Mouse (Mus musculus): ENCODE results near the gene Ddit4. TPM values are rescaled to one million over a fixed set of nuclear protein-coding genes. Genes with fewer than 3 reads are reported as not detected.

The Ddit4 gene
- polyA plus RNA-seq, 1 experiment from 2014 or later: 32.7 TPM

DNA sequence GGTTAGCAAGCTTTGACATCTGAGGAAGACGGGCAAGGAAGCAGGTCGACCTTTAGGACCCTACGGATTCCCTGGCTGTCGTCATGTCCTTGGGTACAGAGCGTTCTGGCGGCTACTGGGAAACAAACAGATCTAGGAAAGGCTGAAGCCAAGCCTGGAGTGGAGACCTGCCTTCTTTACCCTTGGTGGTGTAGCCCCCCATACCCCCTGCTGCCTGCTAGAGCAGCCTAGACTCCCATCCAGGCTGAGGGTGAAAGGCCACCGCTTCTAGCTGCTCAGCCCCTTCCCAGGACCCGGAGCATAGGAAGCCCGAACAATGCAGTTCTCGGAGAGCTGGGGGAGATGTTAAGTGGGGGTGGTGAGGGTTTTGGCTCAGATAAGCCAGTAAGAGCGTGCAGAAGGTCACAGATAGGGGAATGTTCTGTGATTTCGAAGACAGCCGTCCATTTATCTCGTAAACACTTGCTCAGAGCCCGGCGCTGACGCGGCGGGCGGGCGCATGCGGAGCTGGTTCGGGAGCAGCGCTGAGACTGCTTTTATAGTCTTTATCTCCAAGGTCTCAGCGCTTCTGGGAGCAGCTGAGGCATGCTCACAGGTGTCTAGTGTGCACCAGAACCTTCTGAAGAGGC is 18.3 kb upstream of the Ddit4 start:
- no peaks in the 10 kb centered on the region for H3K36me3 ChIP-seq (replicated peaks)
- H3K27ac ChIP-seq: peak overlapping the region; percentile 96
- H3K4me1 ChIP-seq: peaks cover 62% of the 10 kb centered on the region
- peak overlapping the region; percentile 66 for H3K4me3 ChIP-seq
- peaks cover 15% of the 10 kb centered on the region; the same call in 1 of the 2 replicates for H3K27me3 ChIP-seq (ENCODE audit: poor library complexity, severe bottlenecking)
- under 1% methylated on average over 25 of the region's 25 CpGs for WGBS
- DNase-seq (ENCODE audit: extremely low spot score, low spot score): peak; percentile 69
- no peaks in the 10 kb centered on the region; the same call in 1 of the 2 replicates for H3K9me3 ChIP-seq

DNA sequence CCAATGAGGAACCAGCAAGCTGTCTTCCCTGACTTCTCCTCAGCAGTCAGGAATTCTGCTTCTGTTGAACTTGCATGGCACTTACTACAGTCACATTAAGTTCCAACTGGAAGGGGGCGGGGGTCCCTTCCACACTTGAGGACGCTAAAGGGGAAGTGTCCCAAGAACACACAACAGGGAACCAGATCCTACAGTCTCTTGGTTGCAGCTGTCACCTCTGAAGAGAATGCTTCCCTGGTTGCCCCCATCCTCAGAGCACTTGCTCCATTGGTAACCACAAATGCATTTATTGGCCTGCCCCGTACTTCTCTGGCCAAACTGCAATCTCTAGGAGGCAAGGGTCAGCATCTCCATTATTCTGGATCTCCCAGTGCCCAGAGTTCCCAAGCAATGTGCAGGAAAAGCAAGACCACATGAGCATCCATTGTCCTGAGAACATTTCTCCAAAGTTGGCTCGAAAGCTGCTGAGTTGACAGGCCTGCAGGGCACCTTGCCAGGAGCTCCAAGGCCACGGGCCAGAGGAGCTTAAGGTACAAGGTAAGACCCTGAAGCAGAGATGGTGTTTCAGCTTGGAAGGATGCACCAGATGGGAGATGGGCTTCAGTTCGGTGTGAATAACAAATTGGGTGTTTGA is 15.8 kb upstream of the Ddit4 start:
- DNase-seq (ENCODE audit: extremely low spot score, low spot score): no peak
- 90% methylated on average over 6 of the region's 6 CpGs for WGBS
- no peak overlapping the region for H3K27ac ChIP-seq

GRCm38 (mm10) chr10:59966743-59967142 is 15.1 kb upstream of the Ddit4 start:
- Histone ChIP-seq H3K9me3 (no peaks in the 10 kb centered on the region; the same call in 1 of the 2 replicates), H3K27ac (peak overlapping the region; percentile 91; the same call in 1 of the 2 replicates), H3K4me1 (peaks cover 55% of the 10 kb centered on the region), H3K36me3 (replicated peaks) (no peaks in the 10 kb centered on the region), H3K4me3 (no peak overlapping the region), H3K27me3 (ENCODE audit: poor library complexity, severe bottlenecking) (peaks cover 12% of the 10 kb centered on the region; the same call in 1 of the 2 replicates)
- WGBS: 90% methylated on average over 6 of the region's 6 CpGs
- DNase-seq (ENCODE audit: extremely low spot score, low spot score): no peak

More for the DNA sequence above, 15.8 kb upstream of the Ddit4 start:
- no peaks in the 10 kb centered on the region; the same call in 1 of the 2 replicates for H3K9me3 ChIP-seq
- peaks cover 59% of the 10 kb centered on the region for H3K4me1 ChIP-seq
- H3K36me3 ChIP-seq (replicated peaks): no peaks in the 10 kb centered on the region
- peaks cover 15% of the 10 kb centered on the region; the same call in 1 of the 2 replicates for H3K27me3 ChIP-seq (ENCODE audit: poor library complexity, severe bottlenecking)
- no peak overlapping the region for H3K4me3 ChIP-seq

GRCm38 (mm10) chr10:59965788-59966187 is 14.2 kb upstream of the Ddit4 start:
- Histone ChIP-seq H3K36me3 (replicated peaks) (no peaks in the 10 kb centered on the region), H3K27ac (peak overlapping the region; percentile 91), H3K4me3 (peak overlapping the region; percentile 43; the same call in 1 of the 2 replicates), H3K9me3 (no peaks in the 10 kb centered on the region; the same call in 1 of the 2 replicates), H3K27me3 (ENCODE audit: poor library complexity, severe bottlenecking) (peaks cover 3% of the 10 kb centered on the region; the same call in 1 of the 2 replicates), H3K4me1 (peaks cover 58% of the 10 kb centered on the region)
- 79% methylated on average over 8 of the region's 8 CpGs for WGBS
- DNase-seq (ENCODE audit: extremely low spot score, low spot score): no peak

GRCm38 (mm10) chr10:59965362-59965695 is 13.7 kb upstream of the Ddit4 start:
- Histone ChIP-seq H3K4me1 (peaks cover 54% of the 10 kb centered on the region), H3K27me3 (ENCODE audit: poor library complexity, severe bottlenecking) (no peaks in the 10 kb centered on the region), H3K4me3 (peak overlapping the region; percentile 43), H3K27ac (peak overlapping the region; percentile 91), H3K36me3 (replicated peaks) (no peaks in the 10 kb centered on the region), H3K9me3 (no peaks in the 10 kb centered on the region; the same call in 1 of the 2 replicates)
- DNase-seq (ENCODE audit: extremely low spot score, low spot score): no peak
- 34% methylated on average over 9 of the region's 9 CpGs for WGBS

GRCm38 (mm10) chr10:59964504-59965361 is 13.1 kb upstream of the Ddit4 start:
- H3K27me3 ChIP-seq (ENCODE audit: poor library complexity, severe bottlenecking): no peaks in the 10 kb centered on the region
- no peaks in the 10 kb centered on the region for H3K36me3 ChIP-seq (replicated peaks)
- H3K4me1 ChIP-seq: peaks cover 48% of the 10 kb centered on the region
- WGBS: 4% methylated on average over 22 of the region's 23 CpGs
- no peaks in the 10 kb centered on the region; the same call in 1 of the 2 replicates for H3K9me3 ChIP-seq
- peak overlapping the region; percentile 43 for H3K4me3 ChIP-seq
- peak; percentile 73 for DNase-seq (ENCODE audit: extremely low spot score, low spot score)
- peak overlapping the region; percentile 91 for H3K27ac ChIP-seq

DNA sequence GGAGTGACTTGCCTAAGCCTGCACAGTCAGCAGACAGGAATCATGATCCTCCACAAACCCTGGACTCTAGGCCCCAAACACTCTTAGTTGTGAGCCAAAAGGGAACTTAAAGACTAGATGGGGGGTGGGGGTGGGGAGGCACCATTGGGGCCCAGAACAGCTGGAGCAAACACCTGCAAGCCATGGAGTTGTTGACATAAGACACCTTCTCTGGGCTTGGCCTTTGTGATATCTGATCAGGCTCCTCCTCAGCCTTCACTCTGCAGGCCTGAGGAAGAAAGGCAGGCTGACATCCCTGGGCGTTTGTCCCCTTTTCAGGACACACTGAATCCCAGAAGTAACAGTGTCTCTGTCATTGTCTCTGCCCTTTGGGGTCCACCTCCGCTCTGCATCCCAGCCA is 12.0 kb upstream of the Ddit4 start:
- no peak for DNase-seq (ENCODE audit: extremely low spot score, low spot score)
- H3K4me3 ChIP-seq: no peak overlapping the region

GRCm38 (mm10) chr10:59959517-59959916 is 7.9 kb upstream of the Ddit4 start:
- Histone ChIP-seq H3K27ac (peak overlapping the region; percentile 84), H3K36me3 (replicated peaks) (no peaks in the 10 kb centered on the region), H3K27me3 (ENCODE audit: poor library complexity, severe bottlenecking) (peaks cover 29% of the 10 kb centered on the region), H3K4me1 (peaks cover 57% of the 10 kb centered on the region), H3K9me3 (no peaks in the 10 kb centered on the region), H3K4me3 (no peak overlapping the region)
- WGBS: 83% methylated on average over 12 of the region's 12 CpGs
- no peak for DNase-seq (ENCODE audit: extremely low spot score, low spot score)

More for the DNA sequence above, 12.0 kb upstream of the Ddit4 start:
- H3K27me3 ChIP-seq (ENCODE audit: poor library complexity, severe bottlenecking): peaks cover 5% of the 10 kb centered on the region; the same call in 1 of the 2 replicates
- H3K9me3 ChIP-seq: no peaks in the 10 kb centered on the region; the same call in 1 of the 2 replicates
- WGBS: 50% methylated on average over 2 of the region's 2 CpGs
- H3K4me1 ChIP-seq: peaks cover 54% of the 10 kb centered on the region
- H3K27ac ChIP-seq: peak overlapping the region; percentile 91
- H3K36me3 ChIP-seq (replicated peaks): no peaks in the 10 kb centered on the region

GRCm38 (mm10) chr10:59958458-59958857 is 6.8 kb upstream of the Ddit4 start:
- Histone ChIP-seq H3K9me3 (no peaks in the 10 kb centered on the region), H3K4me1 (peaks cover 50% of the 10 kb centered on the region), H3K36me3 (replicated peaks) (no peaks in the 10 kb centered on the region), H3K4me3 (peak overlapping the region; percentile 34; the same call in 1 of the 2 replicates), H3K27ac (peak overlapping the region; percentile 84), H3K27me3 (ENCODE audit: poor library complexity, severe bottlenecking) (peaks cover 29% of the 10 kb centered on the region)
- DNase-seq (ENCODE audit: extremely low spot score, low spot score): no peak
- WGBS: 30% methylated on average over 5 of the region's 5 CpGs

- peak overlapping the region; percentile 84 for H3K27ac ChIP-seq
- no peaks in the 10 kb centered on the region for H3K9me3 ChIP-seq
- H3K36me3 ChIP-seq (replicated peaks): no peaks in the 10 kb centered on the region
- DNase-seq (ENCODE audit: extremely low spot score, low spot score): no peak
- peaks cover 56% of the 10 kb centered on the region for H3K4me1 ChIP-seq
- H3K4me3 ChIP-seq: peak overlapping the region; percentile 34
- 11% methylated on average over 25 of the region's 25 CpGs for WGBS
- peaks cover 29% of the 10 kb centered on the region for H3K27me3 ChIP-seq (ENCODE audit: poor library complexity, severe bottlenecking)
Measured at GRCm38 (mm10) chr10:59957171-59958149, 5.8 kb upstream of the Ddit4 start.

DNA sequence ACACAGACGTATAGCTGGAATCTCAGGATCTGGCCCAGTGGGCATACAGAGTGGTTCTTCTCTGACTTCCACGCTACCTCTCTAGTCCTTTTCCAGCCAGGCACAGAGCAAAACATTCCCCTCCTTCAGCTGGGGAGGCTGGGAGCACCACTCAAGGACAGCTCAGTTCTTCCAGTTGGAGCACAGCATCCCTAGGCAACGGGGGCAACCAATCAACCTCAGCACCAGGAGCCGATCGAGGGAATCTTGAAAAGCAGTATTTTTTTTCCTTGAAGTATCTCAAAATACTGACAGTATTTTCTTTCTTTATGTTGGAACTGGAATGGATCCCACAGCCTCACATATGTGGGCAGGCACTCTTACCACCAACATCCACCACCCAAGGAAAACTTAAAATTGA is 5.0 kb upstream of the Ddit4 start:
- Histone ChIP-seq H3K4me3 (no peak overlapping the region), H3K4me1 (peaks cover 64% of the 10 kb centered on the region), H3K36me3 (replicated peaks) (no peaks in the 10 kb centered on the region), H3K9me3 (no peaks in the 10 kb centered on the region), H3K27ac (peak overlapping the region; percentile 84), H3K27me3 (ENCODE audit: poor library complexity, severe bottlenecking) (peaks cover 29% of the 10 kb centered on the region)
- 62% methylated on average over 5 of the region's 5 CpGs for WGBS
- no peak for DNase-seq (ENCODE audit: extremely low spot score, low spot score)

Measured in forebrain, embryonic 10.5 days (tissue).